Mouse (Mus musculus) limb, embryonic 13.5 days (tissue): ENCODE results near the gene Tnfrsf1b. TPM values are rescaled to one million over a fixed set of nuclear protein-coding genes. Genes with fewer than 3 reads are reported as not detected.
"Not testable (repeated sequence)": the region's sequence is repeated elsewhere in the genome, so short reads cannot be mapped to it uniquely, and the experiment has no call there.

Experiments used
- ATAC-seq: fragments of 200-750 bp; cut with Nextera tagmentation; 2 replicates; pipeline ENCODE4 v1.8.0; 2017; ENCODE audit warnings: low read depth, moderate number of reproducible peaks, moderate TSS enrichment; ENCODE audit not compliant: low FRiP score
- H3K27ac ChIP-seq: fragments of 300-500 bp; sonication (generic); 2 replicates; pipeline ENCODE4 v1.5.1; 2015; ENCODE audit warnings: inconsistent platforms, mild to moderate bottlenecking, moderate library complexity
- H3K27me3 ChIP-seq: fragments of 300-500 bp; sonication (generic); 2 replicates; pipeline ENCODE4 v1.6.1; 2015; ENCODE audit warnings: mild to moderate bottlenecking, inconsistent platforms
- H3K36me3 ChIP-seq: fragments of 300-500 bp; sonication (generic); 2 replicates; pipeline ENCODE4 v1.6.1; 2015; ENCODE audit warnings: inconsistent platforms, mild to moderate bottlenecking, moderate library complexity
- H3K4me1 ChIP-seq: fragments of 300-500 bp; sonication (generic); 2 replicates; pipeline ENCODE4 v1.6.1; 2015; ENCODE audit warnings: inconsistent platforms
- H3K4me2 ChIP-seq: fragments of 300-500 bp; sonication (generic); replicated peaks from 2 replicates; pipeline ENCODE4 v1.6.1; 2015; ENCODE audit warnings: inconsistent platforms, mild to moderate bottlenecking, moderate library complexity
- H3K4me3 ChIP-seq: fragments of 300-500 bp; sonication (generic); 2 replicates; pipeline ENCODE4 v1.5.1; 2015; ENCODE audit warnings: moderate library complexity, mild to moderate bottlenecking, inconsistent platforms
- H3K9ac ChIP-seq: fragments of 300-500 bp; sonication (generic); 2 replicates; pipeline ENCODE4 v1.6.1; 2015; ENCODE audit warnings: mild to moderate bottlenecking, inconsistent platforms
- H3K9me3 ChIP-seq: fragments of 300-500 bp; sonication (generic); 2 replicates; pipeline ENCODE4 v1.6.1; 2016; ENCODE audit warnings: inconsistent platforms
- WGBS: fragments of 180-500 bp; shearing (Covaris S2); methylation state at CpG from one replicate; pipeline ENCODE4 v1.1.7; 2015; 5-methylcytosine and 5-hydroxymethylcytosine counted together
- polyA plus RNA-seq: library from polyadenylated mRNA; unstranded; fragments of >200 nt; fragmentation: Nextera tagmentation; extraction: Ambion mirVana; gene quantifications from 2 replicates; pipeline ENCODE4 v1.2.1, GENCODE M21; 2015

The Tnfrsf1b gene
- polyA plus RNA-seq, 1 experiment from 2014 or later: 2.9 TPM

DNA sequence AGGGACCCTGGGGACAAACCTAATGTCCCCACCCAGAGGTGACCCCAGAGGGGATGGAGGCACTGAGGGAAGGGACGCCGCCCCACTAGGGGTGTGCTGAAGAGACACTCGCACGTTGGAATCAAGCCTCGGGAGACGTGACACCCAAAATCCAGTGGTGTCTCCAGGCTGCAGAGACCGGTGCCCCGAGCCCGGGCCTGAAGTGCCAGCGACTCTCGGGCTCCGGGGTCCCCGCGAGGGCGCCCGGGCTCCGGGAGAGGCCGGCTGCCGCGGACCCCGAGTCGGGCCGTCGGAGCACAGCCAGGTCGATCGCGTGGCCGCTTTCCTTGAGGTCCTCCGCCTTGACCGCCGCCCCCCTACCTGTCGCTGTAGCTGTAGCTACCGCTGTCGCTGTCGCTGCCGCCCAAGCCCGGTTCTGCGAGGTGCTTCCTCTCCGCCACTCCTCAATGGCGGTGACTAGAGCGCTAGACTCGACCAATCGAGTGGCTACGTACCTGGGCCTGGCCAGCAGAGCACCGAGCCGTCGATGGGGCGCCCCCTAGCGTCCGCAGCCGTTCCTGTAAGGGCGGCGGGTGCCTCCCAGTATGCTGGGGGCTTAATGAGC, 52.0 kb downstream of the Tnfrsf1b start, which contains the start of gene Vps13d:
TSS of gene Vps13d (minus strand) at position 447 of the 604 bp plus-strand sequence.
- Histone ChIP-seq H3K27ac (peak within 1 kb of the TSS; percentile 67), H3K36me3 (peaks cover 8% of the 10 kb centered on the region), H3K4me3 (peak within 1 kb of the TSS; percentile 89), H3K4me1 (peaks cover 24% of the 10 kb centered on the region), H3K27me3 (no peaks in the 10 kb centered on the region), H3K4me2 (peak within 1 kb of the TSS; percentile 95), H3K9ac (peak within 1 kb of the TSS; percentile 92), H3K9me3 (no peaks in the 10 kb centered on the region)
- WGBS: under 1% methylated on average over 53 of the region's 53 CpGs
- ATAC-seq: peak; percentile 91

DNA sequence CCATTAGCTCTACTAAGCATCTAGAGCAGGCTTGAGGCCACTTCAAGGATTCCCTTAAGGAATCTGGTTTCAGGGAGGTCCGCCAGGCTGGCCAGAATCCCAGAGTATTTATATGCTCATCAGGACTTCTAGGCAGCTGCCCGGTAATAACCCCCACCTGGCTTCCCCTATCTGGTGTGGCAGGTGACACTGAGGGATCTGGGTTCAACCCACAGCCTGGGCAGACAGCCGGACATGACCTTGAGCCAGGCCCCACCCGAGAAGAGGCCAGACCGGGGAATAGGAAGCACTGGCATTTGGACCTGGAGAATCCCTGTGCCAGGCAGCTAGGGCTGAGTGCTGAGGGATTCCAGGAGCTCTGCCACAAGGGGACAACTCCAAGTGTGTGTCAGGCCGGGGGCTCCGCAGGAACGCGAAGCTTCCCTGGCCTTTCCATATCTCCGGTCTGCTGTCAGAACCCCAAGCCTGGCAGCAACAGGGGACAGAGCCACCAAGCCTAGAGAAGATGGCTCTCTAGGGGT, 52.6 kb downstream of the Tnfrsf1b start:
- peak overlapping the region; percentile 92 for H3K9ac ChIP-seq
- H3K4me3 ChIP-seq: peak overlapping the region; percentile 89
- peak overlapping the region; percentile 95 for H3K4me2 ChIP-seq
- WGBS: 1% methylated on average over 10 of the region's 10 CpGs
- H3K4me1 ChIP-seq: peaks cover 24% of the 10 kb centered on the region
- peaks cover 14% of the 10 kb centered on the region for H3K36me3 ChIP-seq
- peak; percentile 35 for ATAC-seq
- peak overlapping the region; percentile 67 for H3K27ac ChIP-seq
- H3K27me3 ChIP-seq: no peaks in the 10 kb centered on the region
- no peaks in the 10 kb centered on the region for H3K9me3 ChIP-seq

DNA sequence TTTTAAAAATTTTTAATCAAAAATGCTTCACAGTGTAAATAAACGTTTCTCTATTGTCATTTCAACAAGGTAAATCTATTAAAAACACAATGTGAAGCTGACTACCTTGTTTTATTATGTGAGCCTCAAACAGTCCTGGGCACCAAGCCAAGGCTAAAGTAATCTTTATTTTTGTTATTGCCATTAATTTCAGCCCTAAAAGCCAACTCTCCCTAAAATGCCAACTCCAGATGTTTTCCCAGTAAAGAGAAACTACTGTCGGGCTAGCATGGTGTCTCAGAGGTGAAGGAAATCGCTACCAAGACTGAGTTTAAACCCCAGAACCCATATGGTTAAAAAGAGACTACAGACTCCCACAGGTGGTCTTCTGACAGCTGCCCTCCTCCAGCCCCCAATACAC, 53.3 kb downstream of the Tnfrsf1b start:
- Histone ChIP-seq H3K4me3 (peak overlapping the region; percentile 89), H3K27ac (peak overlapping the region; percentile 39; the same call in 1 of the 2 replicates), H3K27me3 (no peaks in the 10 kb centered on the region), H3K4me2 (peak overlapping the region; percentile 95), H3K36me3 (peaks cover 19% of the 10 kb centered on the region), H3K9me3 (no peaks in the 10 kb centered on the region), H3K9ac (0 out of 2 replicates have a peak overlapping the region, but pooled peaks have one; percentile 92), H3K4me1 (peaks cover 24% of the 10 kb centered on the region)
- ATAC-seq: no peak
- 22% methylated on average over 3 of the region's 3 CpGs for whole genome bisulfite sequencing

DNA sequence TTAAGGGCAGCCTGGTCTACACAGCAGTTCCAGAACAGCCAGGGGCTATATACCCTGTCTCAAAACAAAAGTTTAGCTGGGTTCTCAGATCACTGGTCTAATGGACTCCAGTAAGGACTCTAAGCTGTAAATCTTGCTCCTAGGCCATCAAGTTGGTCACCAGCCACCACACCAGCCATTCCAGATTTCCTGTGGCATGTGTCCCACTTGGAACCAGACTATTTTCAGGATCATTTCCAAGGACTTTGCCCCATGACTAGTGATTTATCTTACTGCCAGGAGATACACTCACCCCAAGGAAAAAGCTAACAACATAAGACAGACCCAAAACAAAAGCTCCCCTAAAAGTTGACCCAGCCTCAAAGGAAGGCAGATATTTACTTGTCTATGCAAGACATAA, 54.0 kb downstream of the Tnfrsf1b start:
- no peaks in the 10 kb centered on the region for H3K27me3 ChIP-seq
- peaks cover 21% of the 10 kb centered on the region for H3K36me3 ChIP-seq
- H3K4me3 ChIP-seq: no peak overlapping the region; the same call in 1 of the 2 replicates
- no peak overlapping the region for H3K27ac ChIP-seq
- no peaks in the 10 kb centered on the region for H3K9me3 ChIP-seq
- ATAC-seq: no peak
- peaks cover 24% of the 10 kb centered on the region for H3K4me1 ChIP-seq
- no peak overlapping the region for H3K9ac ChIP-seq
- H3K4me2 ChIP-seq: peak overlapping the region; percentile 95

GRCm38 (mm10) chr4:145188561-145188960, 58.1 kb downstream of the Tnfrsf1b start:
- H3K9ac ChIP-seq: no peak overlapping the region
- no peak overlapping the region for H3K4me2 ChIP-seq
- ATAC-seq: no peak
- H3K4me3 ChIP-seq: no peak overlapping the region
- H3K27ac ChIP-seq: no peak overlapping the region
- H3K27me3 ChIP-seq: no peaks in the 10 kb centered on the region
- H3K9me3 ChIP-seq: 0 out of 2 replicates have a peak, but pooled peaks cover 2% of the 10 kb centered on the region
- peaks cover 56% of the 10 kb centered on the region for H3K36me3 ChIP-seq
- peaks cover 13% of the 10 kb centered on the region for H3K4me1 ChIP-seq

GRCm38 (mm10) chr4:145187619-145188018, 59.1 kb downstream of the Tnfrsf1b start:
- 84% methylated on average over 2 of the region's 2 CpGs for WGBS
- no peaks in the 10 kb centered on the region for H3K27me3 ChIP-seq
- H3K9ac ChIP-seq: no peak overlapping the region
- H3K4me2 ChIP-seq: no peak overlapping the region
- no peak for ATAC-seq
- peaks cover 4% of the 10 kb centered on the region for H3K4me1 ChIP-seq
- no peak overlapping the region for H3K27ac ChIP-seq
- H3K9me3 ChIP-seq: 0 out of 2 replicates have a peak, but pooled peaks cover 2% of the 10 kb centered on the region
- no peak overlapping the region for H3K4me3 ChIP-seq
- H3K36me3 ChIP-seq: peaks cover 63% of the 10 kb centered on the region

- Histone ChIP-seq H3K9ac (no peak overlapping the region), H3K36me3 (peaks cover 75% of the 10 kb centered on the region), H3K27me3 (no peaks in the 10 kb centered on the region), H3K4me2 (no peak overlapping the region), H3K27ac (no peak overlapping the region), H3K4me1 (no peaks in the 10 kb centered on the region), H3K9me3 (no peaks in the 10 kb centered on the region), H3K4me3 (no peak overlapping the region)
- WGBS: over 99% methylated on average over 5 of the region's 5 CpGs
- no peak for ATAC-seq
These were observed 67.6 kb downstream of the Tnfrsf1b start for GRCm38 (mm10) chr4:145178918-145179549.

DNA sequence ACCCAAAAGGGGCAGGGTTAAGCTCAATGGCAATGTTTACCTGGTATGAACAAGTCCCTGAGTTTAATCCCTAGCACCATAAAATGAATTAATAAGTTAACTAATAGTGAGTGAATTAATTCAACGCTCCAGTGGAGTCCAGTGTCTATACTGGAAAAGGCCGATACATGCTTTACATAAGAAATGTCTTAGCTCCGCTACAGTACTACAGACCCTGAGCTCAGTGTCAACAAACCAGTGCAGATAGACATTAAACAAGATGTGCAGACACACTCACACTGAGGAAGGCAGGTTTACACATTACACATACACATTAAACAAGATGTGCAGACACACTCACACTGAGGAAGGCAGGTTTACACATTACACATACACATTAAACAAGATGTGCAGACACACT, 81.1 kb downstream of the Tnfrsf1b start:
- H3K36me3 ChIP-seq: peaks cover 94% of the 10 kb centered on the region
- H3K9me3 ChIP-seq, H3K4me2 ChIP-seq, ATAC-seq, H3K4me3 ChIP-seq, H3K27ac ChIP-seq, H3K27me3 ChIP-seq, H3K4me1 ChIP-seq, H3K9ac ChIP-seq: not testable (repeated sequence)
- whole genome bisulfite sequencing: 98% methylated on average over 3 of the region's 3 CpGs

- Histone ChIP-seq H3K9me3 (no peaks in the 10 kb centered on the region), H3K4me1 (no peaks in the 10 kb centered on the region), H3K36me3 (peaks cover 93% of the 10 kb centered on the region), H3K27me3 (no peaks in the 10 kb centered on the region), H3K27ac (no peak overlapping the region), H3K9ac (no peak overlapping the region), H3K4me3 (no peak overlapping the region), H3K4me2 (no peak overlapping the region)
- WGBS: 95% methylated on average over 4 of the region's 4 CpGs
- ATAC-seq: no peak
These were observed 82.6 kb downstream of the Tnfrsf1b start for GRCm38 (mm10) chr4:145164111-145164510.

Other genes with a start within 250 kb of the Tnfrsf1b start
- gene Vps13d, start 51.9 kb downstream of the Tnfrsf1b start, polyA plus RNA-seq: 10.4 and 13.1 TPM in 2 replicates
- 0.10 and 0.18 TPM in 2 replicates for gene Tnfrsf8, start 68.3 kb upstream of the Tnfrsf1b start, polyA plus RNA-seq